Mouse (Mus musculus): ENCODE measurements around the gene S100a16.

The S100a16 gene

GRCm38 (mm10) chr3:90586016-90586643 lies 49.1 kb downstream of the S100a16 start:
- no peak for DNase-seq (ENCODE audit: low read depth)

- peak; percentile 85 for DNase-seq (ENCODE audit: low read depth)
Observed at GRCm38 (mm10) chr3:90586906-90587305, 49.9 kb downstream of the S100a16 start.

GRCm38 (mm10) chr3:90587361-90588101 lies 50.5 kb downstream of the S100a16 start:
- no peak for DNase-seq (ENCODE audit: low read depth)

DNA sequence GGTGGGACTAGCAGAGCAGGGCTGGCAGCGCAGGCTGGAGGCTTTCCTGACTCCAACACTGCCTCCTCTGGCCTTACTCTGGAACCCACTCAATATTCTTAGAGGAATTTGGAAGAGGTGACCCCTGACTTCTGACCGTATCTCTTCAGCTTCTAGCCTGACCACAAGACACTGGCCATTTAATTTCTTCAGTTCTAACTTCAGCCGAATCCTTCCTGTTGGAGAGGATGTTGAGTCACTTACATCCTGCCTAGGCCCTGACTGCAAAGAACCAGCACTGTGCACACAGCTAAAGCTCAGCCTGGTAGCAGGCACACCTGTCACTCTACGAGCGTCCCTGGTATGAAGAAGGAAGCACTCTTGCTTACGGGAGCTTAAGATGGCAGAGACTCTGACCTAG lies 52.3 kb downstream of the S100a16 start:
- no peak for DNase-seq (ENCODE audit: low read depth)

- no peak for DNase-seq (ENCODE audit: low read depth)
Observed at GRCm38 (mm10) chr3:90589947-90590346, 52.9 kb downstream of the S100a16 start, which contains the start of gene S100a2. Gene S100a2 (plus strand): TSS chr3:90590247.

All from fibroblast of lung, adult 2 months (primary cell).